Mouse (Mus musculus): ENCODE data around the gene Tmem185b. TPM values are rescaled to one million over a fixed set of nuclear protein-coding genes. Genes with fewer than 3 reads are reported as not detected.

Tmem185b gene
- total RNA-seq, 2 experiments from 2014 or later = 10.1 to 12.4 TPM

DNA sequence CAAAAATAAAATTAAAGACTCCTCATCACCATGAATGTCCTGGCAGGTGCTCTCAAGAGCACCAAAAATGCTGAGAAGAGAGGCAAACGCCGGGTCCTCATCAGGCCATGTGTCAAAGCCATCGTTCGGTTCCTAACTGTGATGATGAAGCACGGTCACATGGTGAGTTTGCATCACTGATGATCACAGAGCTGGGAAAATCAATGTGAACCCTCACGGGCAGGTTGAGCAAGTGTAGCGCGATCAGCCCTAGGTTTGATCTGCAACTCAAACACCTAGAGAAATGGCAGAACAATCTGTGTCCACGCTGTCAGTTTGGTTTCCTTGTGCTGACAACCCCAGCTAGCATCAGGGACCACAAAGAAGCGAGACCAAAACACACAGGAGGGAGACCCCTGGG, 26.5 kb upstream of the Tmem185b start:
- intact Hi-C loops (cut with DNase I) = no loop called here
- DNase-seq (ENCODE audit: extremely low spot score in 1 of 2, low spot score in 2 of 2) = no peak

DNA sequence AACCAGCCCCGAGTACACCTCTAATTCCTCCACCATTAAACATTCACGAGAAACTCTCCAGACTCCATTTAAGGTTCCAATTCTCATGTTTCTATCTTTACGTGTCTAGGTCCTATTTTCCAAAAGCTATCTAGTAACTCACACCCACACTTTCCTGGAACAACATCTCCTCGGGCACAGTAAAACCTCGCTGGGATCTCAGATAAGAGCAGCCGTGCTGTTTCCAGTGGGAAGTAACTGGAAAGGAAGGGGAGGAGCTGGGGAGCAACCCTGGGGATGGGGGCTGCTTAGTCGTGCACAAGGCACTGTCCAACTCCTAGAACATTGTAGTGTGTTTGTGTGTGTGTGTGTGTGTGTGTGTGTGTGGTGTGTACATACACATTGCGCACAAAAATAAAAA, 24.1 kb upstream of the Tmem185b start:
- intact Hi-C loops (cut with DNase I) = no loop called here
- no peak for DNase-seq (ENCODE audit: extremely low spot score in 1 of 2, low spot score in 2 of 2)

DNA sequence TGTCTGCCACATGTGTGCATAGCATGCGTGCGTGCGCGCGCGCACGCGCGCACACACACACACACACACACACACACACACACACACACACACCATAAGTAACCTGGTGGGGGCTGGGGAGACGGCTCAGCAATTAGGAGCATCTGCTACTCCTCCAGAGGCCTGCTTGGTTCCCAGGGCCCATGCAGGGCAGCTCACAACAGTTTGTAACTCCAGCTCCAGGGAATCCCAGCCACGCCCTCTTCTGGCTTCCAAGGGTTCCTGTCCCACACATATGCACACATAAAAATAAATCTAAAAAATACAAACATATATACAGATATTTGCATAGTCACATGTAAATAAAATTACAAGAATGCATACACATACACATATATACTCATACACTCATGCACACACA, 23.2 kb upstream of the Tmem185b start:
- DNase-seq (ENCODE audit: extremely low spot score in 1 of 2, low spot score in 2 of 2) = no peak
- intact Hi-C loops (cut with DNase I) = no loop called here

DNA sequence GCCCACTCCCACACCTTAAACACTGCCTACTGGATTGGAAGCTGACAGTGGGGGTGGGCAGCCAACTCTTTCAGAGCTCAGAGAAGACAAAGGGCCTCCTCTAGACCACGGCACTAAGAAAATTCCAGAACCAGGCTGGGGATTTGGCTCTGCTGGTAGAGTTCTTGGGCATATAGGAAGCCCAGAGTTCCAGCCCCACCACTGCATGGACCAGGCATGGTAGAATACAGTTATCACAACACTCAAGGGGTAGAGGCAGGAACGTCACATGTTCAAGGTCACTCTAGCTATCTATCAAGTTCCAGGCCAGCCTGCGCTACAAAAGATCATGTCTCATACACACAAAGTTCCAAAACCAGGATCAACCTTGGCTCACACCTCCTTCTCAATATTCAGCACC, 22.8 kb upstream of the Tmem185b start:
- DNase-seq (ENCODE audit: extremely low spot score in 1 of 2, low spot score in 2 of 2) = no peak
- intact Hi-C loops (cut with DNase I) = no loop called here

DNA sequence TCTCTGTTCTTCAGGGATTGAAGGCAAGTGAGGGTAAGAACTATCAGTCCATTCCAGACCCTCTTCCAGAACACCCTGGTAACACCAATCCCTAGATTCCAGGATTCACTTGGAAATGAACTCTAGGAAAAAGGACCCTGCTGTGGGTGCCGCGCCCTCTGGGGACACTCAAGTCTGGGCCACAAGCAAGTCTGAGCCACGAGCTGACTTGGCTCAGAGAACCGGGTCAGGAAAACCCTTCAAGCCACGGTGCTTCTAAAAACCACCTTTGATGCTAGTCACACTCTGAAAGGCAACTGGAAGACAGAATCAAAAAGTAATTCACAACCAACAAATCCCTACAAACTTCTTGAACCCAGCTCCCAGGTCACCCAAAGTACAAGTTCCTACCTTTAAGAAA, 22.2 kb upstream of the Tmem185b start:
- no peak for DNase-seq (ENCODE audit: extremely low spot score in 1 of 2, low spot score in 2 of 2)
- intact Hi-C loops (cut with DNase I) = no loop called here

DNA sequence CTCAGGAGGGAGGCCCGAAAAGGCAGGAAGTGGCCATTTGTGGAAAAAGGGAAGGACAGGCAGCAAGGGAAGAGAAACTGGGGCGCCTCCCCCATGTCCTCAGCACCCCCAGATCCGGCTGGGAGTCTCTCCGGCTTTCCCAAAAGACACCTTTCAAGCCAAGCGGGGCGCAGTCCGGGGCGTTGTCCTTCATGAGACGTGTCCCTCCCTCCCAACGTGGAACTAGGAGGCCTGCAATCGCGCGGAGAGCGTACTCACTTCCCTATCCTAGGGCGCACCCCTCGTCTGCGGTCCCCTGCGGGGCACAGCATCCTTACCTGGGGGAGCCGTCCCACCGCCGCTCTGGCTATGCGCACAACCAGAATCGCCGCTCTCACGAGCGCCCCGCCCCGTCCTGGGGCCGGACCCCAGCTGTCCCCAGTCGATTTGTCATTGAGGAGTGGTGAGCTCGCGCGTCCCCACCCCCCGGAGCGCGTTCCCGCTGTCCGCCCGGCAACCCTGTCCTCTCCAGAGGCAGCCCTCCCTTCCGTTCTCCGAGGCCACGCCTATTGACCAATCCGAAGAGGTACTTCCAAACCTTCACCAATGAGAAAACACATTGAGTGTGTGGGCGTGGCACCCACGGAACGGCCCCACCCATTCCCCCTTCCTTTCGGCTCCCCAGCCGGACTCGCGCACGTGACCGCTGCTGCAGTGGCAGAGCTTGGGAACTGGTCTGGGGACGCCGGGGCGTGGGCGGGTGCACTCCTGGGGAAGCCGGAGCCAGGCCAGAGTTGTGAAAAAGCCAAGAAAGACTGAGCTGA, 21.5 kb upstream of the Tmem185b start, which contains the start of gene Ralb:
TSS of gene Ralb (minus strand) at position 535 of the 803 bp plus-strand sequence.
- intact Hi-C loops (cut with DNase I) = no loop called here
- peak; percentile 97 to 99 for DNase-seq (ENCODE audit: extremely low spot score in 1 of 2, low spot score in 2 of 2)

DNA sequence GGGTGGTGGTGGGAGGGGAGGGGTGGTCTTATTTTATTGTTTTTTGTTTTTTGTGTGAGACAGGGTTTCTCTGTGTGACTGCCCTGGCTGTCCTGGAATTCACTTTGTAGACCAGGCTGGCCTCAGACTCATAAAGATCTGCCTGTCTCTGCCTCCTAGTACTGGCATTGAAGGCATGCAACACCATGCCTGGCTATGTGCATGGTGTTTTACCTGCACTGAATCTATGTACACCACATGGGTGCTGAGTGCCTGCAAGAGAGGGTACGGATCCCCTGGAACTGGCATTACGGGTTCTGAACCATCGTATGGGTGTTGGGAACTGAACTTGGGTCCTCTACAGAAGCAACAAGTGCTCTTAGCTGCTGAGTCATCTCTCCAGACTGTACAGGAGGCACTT, 20.0 kb upstream of the Tmem185b start:
- no peak for DNase-seq (ENCODE audit: extremely low spot score in 1 of 2, low spot score in 2 of 2)
- intact Hi-C loops (cut with DNase I) = no loop called here

DNA sequence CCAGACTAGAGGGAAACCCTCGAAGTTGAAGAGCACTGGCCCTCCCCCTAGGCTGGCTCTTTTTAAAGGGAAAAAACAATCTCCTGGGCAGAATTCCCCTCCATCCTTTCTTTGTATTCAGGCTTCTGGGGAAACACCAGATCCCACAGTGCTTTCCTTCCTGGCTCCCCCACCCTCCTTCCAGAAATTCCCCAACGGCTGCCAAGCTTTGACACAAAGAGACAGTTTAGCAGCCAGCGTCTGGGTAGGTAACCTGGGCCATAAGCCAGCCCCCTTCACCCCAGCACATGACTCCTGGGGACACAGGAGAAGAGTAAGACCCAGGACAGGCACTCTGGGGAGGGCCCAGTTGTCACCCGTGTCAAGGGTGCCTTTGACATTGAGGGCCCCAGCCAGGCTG, 17.4 kb upstream of the Tmem185b start:
- DNase-seq (ENCODE audit: extremely low spot score in 1 of 2, low spot score in 2 of 2) = peak in 1 of 2 experiments; percentile 77

DNA sequence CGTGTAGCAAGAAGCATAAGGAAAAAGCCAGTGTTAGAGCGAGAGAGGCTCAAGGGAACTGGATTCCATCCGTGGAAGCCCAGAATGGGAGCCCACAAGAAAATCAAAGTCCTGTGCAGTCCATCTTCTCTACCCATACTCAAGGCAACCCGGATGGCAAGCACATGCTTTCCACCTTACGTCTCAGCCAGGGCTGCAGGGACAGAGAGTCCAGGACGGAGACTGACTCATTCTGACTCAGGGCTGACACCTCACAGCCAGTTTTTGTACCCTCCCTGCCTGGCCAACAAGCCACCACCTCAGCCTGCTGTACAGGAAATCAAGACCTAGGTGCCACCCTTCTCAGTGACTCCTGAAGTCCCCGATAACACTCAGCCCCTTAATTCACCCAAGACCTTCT, 16.5 kb upstream of the Tmem185b start:
- intact Hi-C loops (cut with DNase I) = no loop called here
- no peak for DNase-seq (ENCODE audit: extremely low spot score in 1 of 2, low spot score in 2 of 2)

More for the DNA sequence above, 17.4 kb upstream of the Tmem185b start:
- intact Hi-C loops (cut with DNase I) = no loop called here

DNA sequence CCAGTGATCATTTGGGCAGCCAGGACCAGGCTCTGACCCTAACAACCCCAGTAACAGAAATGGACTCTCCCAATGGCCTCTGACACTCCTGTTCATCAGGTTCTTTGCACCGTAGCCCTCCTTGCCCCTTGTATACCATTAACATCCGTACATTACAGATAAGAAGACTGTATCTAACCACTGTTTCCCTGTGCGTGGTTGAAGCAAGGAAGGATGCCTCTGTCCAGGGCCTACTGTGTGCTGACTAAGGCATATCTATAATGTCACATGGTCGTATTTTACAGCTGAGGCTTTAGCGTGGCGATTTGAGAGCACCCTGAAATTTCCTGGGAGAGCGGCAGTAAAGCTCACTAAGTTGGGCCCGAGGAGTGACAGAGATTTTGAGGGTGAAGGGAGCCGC, 15.6 kb upstream of the Tmem185b start:
- no peak for DNase-seq (ENCODE audit: extremely low spot score in 1 of 2, low spot score in 2 of 2)
- intact Hi-C loops (cut with DNase I) = no loop called here

DNA sequence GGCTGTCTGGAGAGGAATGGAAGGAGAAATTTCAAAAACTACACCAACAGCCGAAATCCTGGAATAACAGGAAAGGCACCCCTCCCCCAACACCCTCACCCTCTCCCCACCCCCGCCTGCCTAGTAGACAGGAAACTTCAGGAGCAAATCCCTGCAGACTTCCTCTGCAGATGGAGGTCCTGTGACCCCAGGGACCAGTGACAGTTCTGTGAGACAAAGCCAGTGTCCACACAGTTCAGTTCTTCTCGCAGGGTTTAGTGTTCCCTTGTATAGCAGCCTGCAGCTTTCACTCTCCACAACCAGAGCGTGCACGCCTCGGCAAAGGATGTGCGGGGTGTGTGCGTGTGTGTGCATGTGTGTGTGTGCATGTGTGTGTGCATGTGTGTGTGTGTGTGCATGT, 15.1 kb upstream of the Tmem185b start:
- peak in 1 of 2 experiments; percentile 45 for DNase-seq (ENCODE audit: extremely low spot score in 1 of 2, low spot score in 2 of 2)
- intact Hi-C loops (cut with DNase I) = no loop called here

DNA sequence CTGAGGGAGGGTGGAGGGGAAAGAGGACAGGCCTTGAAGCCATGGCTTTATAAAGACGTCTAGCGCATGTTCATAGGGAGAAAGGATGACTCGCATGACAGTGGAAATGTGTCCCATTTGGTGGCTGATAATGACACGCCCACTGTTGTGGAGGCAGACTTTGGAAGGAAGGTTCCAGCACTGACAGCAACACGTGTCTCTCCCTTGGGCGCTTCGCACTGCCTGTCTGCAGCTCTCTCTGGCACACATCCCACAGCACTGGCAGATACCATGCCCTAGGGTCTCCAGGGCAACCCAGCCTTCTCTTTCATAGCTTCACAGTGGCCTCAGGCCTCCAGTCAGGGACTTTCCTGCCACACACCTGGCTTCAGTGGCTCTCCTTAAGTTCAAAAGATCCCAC, 7.9 kb upstream of the Tmem185b start:
- DNase-seq (ENCODE audit: extremely low spot score in 1 of 2, low spot score in 2 of 2) = no peak
- intact Hi-C loops (cut with DNase I) = no loop called here

DNA sequence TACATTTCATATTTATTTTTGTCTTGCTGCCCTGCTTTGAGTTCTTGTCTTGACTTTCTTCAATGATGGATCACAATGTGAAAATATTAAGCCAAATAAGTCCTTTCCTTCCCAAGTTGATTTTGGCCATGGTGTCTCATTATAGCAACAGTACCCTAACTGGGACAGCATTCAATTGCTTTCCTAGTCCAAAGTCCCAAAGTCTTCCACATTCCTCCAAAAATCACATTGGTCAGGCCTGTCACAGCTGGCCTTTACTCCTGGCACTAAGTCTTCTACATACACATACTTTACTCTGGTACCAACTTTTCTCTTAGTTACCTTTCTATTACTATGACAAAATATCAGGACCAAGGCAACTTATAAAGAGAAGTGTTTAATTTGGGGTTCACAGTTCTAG, 7.2 kb upstream of the Tmem185b start:
- DNase-seq (ENCODE audit: extremely low spot score in 1 of 2, low spot score in 2 of 2) = no peak
- intact Hi-C loops (cut with DNase I) = no loop called here

DNA sequence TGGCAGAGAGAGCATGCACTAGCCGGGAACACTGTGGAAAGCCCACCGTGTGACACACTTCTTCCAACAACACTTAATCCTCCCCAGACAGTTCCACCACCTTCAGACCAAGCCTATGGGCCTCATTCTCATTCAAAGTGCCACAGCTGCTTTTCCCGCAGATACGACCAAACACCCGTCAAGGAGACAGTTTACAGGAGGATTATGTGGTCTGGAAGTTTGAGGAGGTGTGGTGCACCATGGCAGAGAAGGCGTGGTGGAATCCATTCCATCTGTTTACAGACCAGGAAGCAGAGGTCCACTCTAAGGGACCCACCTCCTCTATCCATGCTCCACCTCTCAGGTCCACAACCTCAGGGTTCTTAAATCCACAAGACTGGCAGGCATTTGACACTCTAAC, 6.7 kb upstream of the Tmem185b start:
- DNase-seq (ENCODE audit: extremely low spot score in 1 of 2, low spot score in 2 of 2) = no peak
- intact Hi-C loops (cut with DNase I) = no loop called here

DNA sequence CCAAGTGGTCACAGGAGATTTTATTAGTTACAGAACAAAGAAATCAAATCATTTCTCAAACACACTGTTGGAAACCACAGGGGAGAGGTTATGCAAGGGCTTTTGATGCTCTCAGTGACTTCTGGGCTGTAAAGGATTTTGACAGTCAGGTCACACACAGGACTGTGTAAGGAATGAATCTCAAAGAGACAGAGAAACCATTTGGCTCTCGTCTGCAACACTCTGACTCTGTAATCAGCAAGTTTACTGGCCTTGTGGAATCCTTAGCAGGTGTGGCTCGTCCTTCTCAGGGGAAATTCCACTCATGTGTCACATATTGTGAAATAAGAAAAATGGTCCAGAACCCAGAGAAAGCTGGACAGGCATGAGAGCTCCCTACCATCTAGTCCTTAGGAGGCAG, 4.9 kb upstream of the Tmem185b start:
- no peak for DNase-seq (ENCODE audit: extremely low spot score in 1 of 2, low spot score in 2 of 2)
- intact Hi-C loops (cut with DNase I) = no loop called here

DNA sequence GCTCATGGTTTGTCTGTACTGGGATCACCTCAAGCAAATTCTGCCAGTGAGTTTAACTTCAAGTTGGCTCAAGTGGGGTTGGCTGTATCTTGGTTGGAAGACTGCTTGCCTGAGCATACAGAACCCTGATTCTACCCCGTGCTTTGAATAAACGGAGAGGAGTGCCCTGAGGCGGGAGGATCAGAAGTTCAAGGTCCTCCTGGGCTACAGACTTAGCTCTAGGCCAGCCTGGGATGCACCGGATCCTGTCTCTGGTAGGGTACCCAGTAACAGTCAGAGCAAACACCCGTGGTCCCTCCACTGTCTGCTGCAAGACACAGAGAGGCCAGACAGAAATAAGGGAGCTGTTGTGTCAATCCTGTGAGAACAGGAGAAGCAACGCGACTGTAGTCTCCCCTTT, 4.3 kb upstream of the Tmem185b start:
- DNase-seq (ENCODE audit: extremely low spot score in 1 of 2, low spot score in 2 of 2) = no peak
- intact Hi-C loops (cut with DNase I) = no loop called here

DNA sequence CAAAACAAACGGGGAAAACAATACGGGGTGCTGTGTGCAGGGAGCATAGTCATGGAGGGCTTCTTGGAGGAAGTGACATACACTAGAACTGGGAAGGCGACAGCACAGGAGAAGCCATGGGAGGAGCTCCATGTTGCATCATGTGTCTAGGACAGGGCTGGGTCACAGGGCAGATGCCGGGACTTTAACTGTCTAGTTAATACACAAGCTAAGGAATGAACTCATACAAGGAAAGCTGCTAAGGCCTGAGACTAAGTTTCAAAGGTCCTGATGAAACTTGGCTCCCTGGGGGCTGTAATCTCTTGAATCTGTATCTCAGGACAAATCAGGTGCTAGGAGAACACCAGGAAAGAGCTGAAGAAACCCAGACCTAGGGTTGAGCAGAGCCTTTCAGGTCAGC, 3.2 kb upstream of the Tmem185b start:
- intact Hi-C loops (cut with DNase I) = no loop called here
- DNase-seq (ENCODE audit: extremely low spot score in 1 of 2, low spot score in 2 of 2) = no peak

DNA sequence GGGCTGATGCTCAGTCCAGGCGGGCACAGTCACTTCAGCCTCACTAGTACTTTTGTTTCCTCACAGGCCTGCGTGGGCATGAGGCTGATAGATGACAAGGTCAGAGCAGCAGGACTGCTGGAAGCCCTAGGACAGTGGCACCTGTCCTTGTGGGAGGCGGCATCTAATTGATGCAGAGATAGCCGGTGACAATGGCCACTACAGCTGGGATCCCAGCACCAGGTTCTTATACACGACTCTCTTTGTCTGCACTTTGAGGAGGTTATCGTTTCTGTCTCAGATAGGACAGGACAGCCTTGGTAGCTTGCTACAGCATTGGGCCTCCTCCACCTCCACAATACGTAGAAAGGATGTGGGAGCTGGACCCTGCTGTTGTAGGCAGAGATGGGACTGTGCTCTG, 2.6 kb upstream of the Tmem185b start:
- no peak for DNase-seq (ENCODE audit: extremely low spot score in 1 of 2, low spot score in 2 of 2)
- intact Hi-C loops (cut with DNase I) = no loop called here

DNA sequence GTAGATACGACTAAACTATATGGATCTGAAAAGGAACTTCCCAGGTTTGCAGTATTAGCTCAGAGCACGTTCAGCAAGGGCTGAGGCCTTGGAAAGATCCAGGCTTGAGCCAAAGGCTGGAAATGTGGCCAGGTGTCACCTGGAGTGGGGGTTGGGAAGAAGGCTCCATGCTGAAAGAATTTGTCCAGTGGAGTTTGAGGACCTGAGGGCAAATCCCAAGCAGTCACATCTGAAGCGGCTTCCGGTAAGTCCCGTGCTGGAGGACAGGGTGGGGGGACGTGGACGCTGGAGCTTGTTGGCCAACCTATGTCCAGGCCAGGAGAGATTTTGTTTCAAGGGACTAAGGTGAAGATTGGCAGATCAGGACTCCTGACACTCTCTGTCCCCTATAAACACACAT, 2.1 kb upstream of the Tmem185b start:
- intact Hi-C loops (cut with DNase I) = no loop called here
- DNase-seq (ENCODE audit: extremely low spot score in 1 of 2, low spot score in 2 of 2) = no peak

DNA sequence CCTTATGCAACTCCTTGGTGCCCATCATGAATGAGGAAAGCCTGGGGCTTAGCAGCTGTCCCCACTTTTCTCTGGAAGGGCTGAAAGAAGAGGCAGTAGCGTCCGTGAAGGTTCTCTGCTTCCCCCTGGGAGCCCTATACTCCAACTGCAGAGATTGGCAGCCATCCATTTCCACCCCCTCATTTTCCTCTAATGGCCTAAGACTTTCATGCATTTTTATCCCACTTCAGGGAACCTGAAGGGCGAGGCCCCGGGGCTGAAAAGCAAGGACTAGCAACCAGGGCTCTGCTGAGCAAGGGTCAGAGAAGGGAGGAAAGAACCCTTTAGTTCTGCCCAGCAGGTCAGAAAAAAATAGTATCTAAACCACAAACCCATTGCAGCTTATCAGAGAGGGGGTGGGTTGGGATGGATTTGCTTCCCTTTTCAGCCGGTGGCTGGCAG, 936 bp upstream of the Tmem185b start:
- peak; percentile 28 to 72 for DNase-seq (ENCODE audit: extremely low spot score in 1 of 2, low spot score in 2 of 2)
- intact Hi-C loops (cut with DNase I) = no loop called here

DNA sequence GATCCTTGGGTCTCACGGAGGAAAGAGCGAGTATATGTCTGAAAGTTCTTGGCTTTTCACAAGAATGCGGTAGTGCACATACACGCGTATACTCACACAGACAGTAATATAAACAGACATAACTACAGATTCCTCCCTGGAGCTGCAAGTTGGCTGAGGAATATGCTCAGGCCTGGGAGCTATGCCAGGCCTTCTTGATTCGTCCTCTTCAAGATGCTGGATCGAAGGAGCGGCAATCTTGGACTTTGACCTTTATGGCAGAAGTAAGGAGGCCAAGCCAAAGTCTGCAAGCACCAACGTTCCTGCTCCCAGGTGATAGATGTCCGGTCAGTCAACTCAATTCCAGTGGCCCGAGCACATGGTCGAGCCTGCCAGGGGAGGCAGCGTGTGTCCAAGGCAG, 5.0 kb downstream of the Tmem185b start:
- intact Hi-C loops (cut with DNase I) = no loop called here
- no peak for DNase-seq (ENCODE audit: extremely low spot score in 1 of 2, low spot score in 2 of 2)
